Mouse (Mus musculus): Measurements from ENCODE around the gene Map1b. TPM values are rescaled to one million over a fixed set of nuclear protein-coding genes. Genes with fewer than 3 reads are reported as not detected.

Map1b gene
- polyA plus RNA-seq, 1 experiment from 2014 or later: 23.4 TPM

DNA sequence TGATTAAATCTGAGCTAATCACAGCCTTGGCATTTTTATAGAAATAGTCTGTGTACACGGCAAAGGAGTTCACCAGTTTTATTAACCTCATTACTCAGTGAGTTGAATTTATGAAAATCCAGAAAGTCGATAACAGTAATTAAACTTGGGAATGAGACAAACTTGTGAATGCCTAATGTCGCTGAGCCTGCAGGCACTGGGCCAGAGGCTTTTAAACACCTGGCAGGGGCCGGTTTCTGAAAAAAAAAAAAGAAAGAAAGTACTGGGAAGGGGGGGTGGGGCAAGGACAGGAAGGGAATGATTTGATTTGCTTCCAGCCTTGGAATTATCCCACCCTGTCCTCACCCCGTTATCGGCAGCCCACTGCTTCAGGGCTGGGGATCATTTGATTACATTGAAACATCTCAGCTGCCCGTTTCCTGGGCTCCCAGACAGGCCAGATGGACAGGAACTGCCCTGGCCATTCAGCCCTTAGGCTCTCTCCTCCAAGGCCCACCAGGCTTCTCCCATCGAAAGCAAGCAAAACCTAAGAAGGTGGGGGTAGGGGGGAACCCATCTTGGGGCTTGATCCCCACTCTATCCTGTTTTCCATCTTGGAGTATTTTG is 21.7 kb upstream of the Map1b start:
- Histone ChIP-seq H3K9ac (ENCODE audit: low read depth, low read length) (no peak overlapping the region), H3K36me3 (ENCODE audit: insufficient read depth, low read length) (no peaks in the 10 kb centered on the region)
- 18% methylated on average over 8 of the region's 8 CpGs for WGBS

DNA sequence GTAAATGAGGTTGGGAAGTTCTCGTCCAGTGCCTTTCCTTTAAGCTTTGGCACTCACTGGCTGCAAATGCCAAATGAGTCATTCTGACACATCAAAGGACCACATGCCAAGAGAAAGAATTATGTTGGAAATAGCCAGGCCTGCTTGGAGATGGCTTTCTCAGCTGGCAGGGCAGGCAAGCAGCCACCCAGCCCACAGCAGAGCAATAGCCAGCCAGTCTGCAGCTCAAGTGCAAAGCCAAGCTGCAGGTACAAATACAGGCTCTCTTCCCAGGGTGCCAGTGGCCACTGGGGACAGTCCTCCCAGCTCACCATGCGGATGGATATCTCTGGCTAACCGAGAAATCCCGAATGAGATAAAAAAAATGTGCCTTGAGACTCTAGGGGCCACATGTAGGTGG is 12.1 kb upstream of the Map1b start:
- H3K27me3 ChIP-seq (ENCODE audit: insufficient read depth, low read length): no peaks in the 10 kb centered on the region
- DNase-seq (ENCODE audit: low spot score) (no peak), ATAC-seq (replicated peaks; ENCODE audit: low FRiP score, low read depth) (no peak)
- H3K4me1 ChIP-seq (replicated peaks; ENCODE audit: insufficient read depth, low read length): no peaks in the 10 kb centered on the region
- H3K4me2 ChIP-seq (ENCODE audit: low read length): no peak overlapping the region
- no peak overlapping the region for H3K27ac ChIP-seq
- H3K9ac ChIP-seq (ENCODE audit: low read depth, low read length): no peak overlapping the region
- no peak for TF ChIP-seq CTCF (IDR thresholded peaks at IDR 0.05; ENCODE audit: low read depth)
- no peaks in the 10 kb centered on the region for H3K36me3 ChIP-seq (ENCODE audit: insufficient read depth, low read length)
- H3K9me3 ChIP-seq (replicated peaks; ENCODE audit: low read length): no peaks in the 10 kb centered on the region
- no peak overlapping the region for H3K4me3 ChIP-seq (replicated peaks; ENCODE audit: low read depth, low read length)
- WGBS: 59% methylated on average over 4 of the region's 4 CpGs

More for the DNA sequence above, 21.7 kb upstream of the Map1b start:
- Histone ChIP-seq H3K4me2 (ENCODE audit: low read length) (no peak overlapping the region), H3K9me3 (replicated peaks; ENCODE audit: low read length) (no peaks in the 10 kb centered on the region), H3K4me1 (replicated peaks; ENCODE audit: insufficient read depth, low read length) (no peaks in the 10 kb centered on the region), H3K27ac (no peak overlapping the region), H3K4me3 (replicated peaks; ENCODE audit: low read depth, low read length) (no peak overlapping the region), H3K27me3 (ENCODE audit: insufficient read depth, low read length) (no peaks in the 10 kb centered on the region)
- TF ChIP-seq CTCF (IDR thresholded peaks at IDR 0.05; ENCODE audit: low read depth): no peak
- no peak for ATAC-seq (replicated peaks; ENCODE audit: low FRiP score, low read depth)
- DNase-seq (ENCODE audit: low spot score): no peak

DNA sequence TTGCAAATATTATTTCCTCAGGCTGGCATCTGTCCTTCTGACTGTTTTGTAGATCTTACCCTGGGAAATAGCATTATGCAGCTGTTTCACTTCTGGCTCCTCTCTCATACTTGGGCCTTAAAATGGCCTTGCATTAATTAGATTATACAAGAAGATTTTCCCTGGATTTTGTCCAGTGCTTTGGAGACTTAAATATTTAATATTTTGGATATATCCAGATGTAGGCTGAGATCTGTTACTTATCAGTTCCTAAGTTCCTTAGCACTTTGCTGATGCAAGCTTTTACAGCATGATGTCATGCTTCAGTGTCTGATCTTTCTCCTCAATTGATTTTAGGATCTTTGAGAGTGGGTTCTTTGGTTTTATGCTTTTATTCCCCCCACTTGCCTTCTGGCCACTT is 11.6 kb upstream of the Map1b start:
- H3K4me3 ChIP-seq (replicated peaks; ENCODE audit: low read depth, low read length): no peak overlapping the region
- H3K4me1 ChIP-seq (replicated peaks; ENCODE audit: insufficient read depth, low read length): no peaks in the 10 kb centered on the region
- H3K4me2 ChIP-seq (ENCODE audit: low read length): no peak overlapping the region
- H3K27ac ChIP-seq: no peak overlapping the region
- TF ChIP-seq CTCF (IDR thresholded peaks at IDR 0.05; ENCODE audit: low read depth): no peak
- no peak for DNase-seq (ENCODE audit: low spot score)
- H3K9me3 ChIP-seq (replicated peaks; ENCODE audit: low read length): no peaks in the 10 kb centered on the region
- H3K36me3 ChIP-seq (ENCODE audit: insufficient read depth, low read length): no peaks in the 10 kb centered on the region
- H3K9ac ChIP-seq (ENCODE audit: low read depth, low read length): no peak overlapping the region
- H3K27me3 ChIP-seq (ENCODE audit: insufficient read depth, low read length): no peaks in the 10 kb centered on the region
- ATAC-seq (replicated peaks; ENCODE audit: low FRiP score, low read depth): no peak

DNA sequence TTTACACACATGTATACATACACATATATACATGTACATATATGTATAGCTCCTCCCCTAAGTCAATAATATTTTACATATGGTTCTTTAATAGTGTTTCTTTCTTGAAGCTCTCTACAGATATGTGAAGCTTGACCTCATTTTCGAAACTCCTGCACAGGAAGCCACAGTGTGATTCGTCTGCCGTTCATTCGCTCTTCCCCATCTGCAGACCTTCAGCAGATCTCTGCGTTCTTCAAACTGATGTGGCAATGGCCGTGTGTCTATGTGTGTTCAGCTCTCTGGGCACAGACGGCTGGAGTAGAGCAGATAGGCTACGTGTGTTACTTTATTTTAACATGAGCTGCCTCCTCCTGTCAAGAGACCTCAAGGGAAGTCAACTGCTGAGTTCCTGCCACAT is 9.2 kb upstream of the Map1b start:
- Histone ChIP-seq H3K9me3 (replicated peaks; ENCODE audit: low read length) (no peaks in the 10 kb centered on the region), H3K9ac (ENCODE audit: low read depth, low read length) (no peak overlapping the region), H3K36me3 (ENCODE audit: insufficient read depth, low read length) (no peaks in the 10 kb centered on the region), H3K27me3 (ENCODE audit: insufficient read depth, low read length) (no peaks in the 10 kb centered on the region), H3K27ac (no peak overlapping the region), H3K4me2 (ENCODE audit: low read length) (no peak overlapping the region), H3K4me3 (replicated peaks; ENCODE audit: low read depth, low read length) (no peak overlapping the region), H3K4me1 (replicated peaks; ENCODE audit: insufficient read depth, low read length) (no peaks in the 10 kb centered on the region)
- ATAC-seq (replicated peaks; ENCODE audit: low FRiP score, low read depth): no peak
- WGBS: 74% methylated on average over 8 of the region's 8 CpGs
- DNase-seq (ENCODE audit: low spot score): no peak
- TF ChIP-seq CTCF (IDR thresholded peaks at IDR 0.05; ENCODE audit: low read depth): no peak

DNA sequence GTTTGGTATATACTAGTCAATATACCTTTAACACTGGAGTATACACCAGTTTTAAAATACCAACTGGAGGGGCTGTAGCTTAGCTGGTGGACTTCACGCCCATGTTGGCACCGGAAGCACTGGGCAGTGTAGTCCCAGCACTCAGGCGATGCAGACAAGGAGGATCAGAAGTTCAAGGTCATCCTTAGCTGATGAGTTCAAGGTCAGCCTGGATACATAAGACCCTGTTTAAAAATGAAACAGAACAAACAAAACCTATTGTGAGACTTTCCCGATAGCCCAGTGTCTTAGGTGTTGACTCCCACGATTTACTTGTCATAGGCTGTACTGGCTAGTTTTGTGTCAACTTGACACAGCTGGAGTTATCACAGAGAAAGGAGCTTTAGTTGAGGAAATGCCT is 1.5 kb upstream of the Map1b start:
- Histone ChIP-seq H3K27me3 (ENCODE audit: insufficient read depth, low read length) (no peaks in the 10 kb centered on the region), H3K4me3 (replicated peaks; ENCODE audit: low read depth, low read length) (no peak overlapping the region), H3K27ac (no peak overlapping the region), H3K36me3 (ENCODE audit: insufficient read depth, low read length) (no peaks in the 10 kb centered on the region), H3K9me3 (replicated peaks; ENCODE audit: low read length) (no peaks in the 10 kb centered on the region), H3K4me1 (replicated peaks; ENCODE audit: insufficient read depth, low read length) (peaks cover 9% of the 10 kb centered on the region; the same call in 1 of the 2 replicates), H3K4me2 (ENCODE audit: low read length) (no peak overlapping the region), H3K9ac (ENCODE audit: low read depth, low read length) (no peak overlapping the region)
- DNase-seq (ENCODE audit: low spot score) (no peak), ATAC-seq (replicated peaks; ENCODE audit: low FRiP score, low read depth) (no peak)
- 93% methylated on average over 5 of the region's 5 CpGs for WGBS
- no peak for TF ChIP-seq CTCF (IDR thresholded peaks at IDR 0.05; ENCODE audit: low read depth)

DNA sequence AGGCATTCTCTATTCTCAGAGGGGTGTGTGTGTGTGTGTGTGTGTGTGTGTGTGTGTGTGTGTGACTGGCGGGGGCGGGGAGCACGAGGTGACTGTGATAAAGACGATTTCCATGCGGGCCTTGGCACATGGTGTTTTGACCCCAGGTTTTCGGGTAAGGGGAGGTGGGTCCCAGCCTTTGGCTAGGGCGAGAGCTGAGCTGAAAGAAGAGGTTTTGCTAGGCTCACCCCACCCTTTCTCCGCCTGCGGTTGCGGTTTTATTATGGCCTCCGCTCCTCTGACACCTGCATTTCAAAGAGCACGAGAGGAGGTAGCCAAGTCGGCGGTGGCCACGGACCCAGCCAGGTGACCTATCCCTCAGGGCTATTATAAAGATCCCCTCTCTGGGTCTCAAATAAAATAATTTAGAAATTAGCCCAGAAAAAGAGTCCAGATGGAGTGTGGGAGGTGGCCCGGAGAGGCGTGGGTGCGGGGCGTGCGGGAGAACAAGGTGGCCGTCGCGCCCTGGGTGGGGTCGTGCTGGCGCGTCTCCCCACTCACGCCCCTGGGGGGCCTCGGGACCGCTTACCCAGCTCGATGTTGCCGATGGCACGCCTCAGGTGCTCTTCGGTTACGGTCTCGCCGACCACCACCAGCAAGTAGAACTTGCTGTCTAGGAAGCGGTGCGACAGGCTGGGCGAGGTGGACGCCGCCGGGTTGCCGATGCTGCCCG is 448 bp downstream of the Map1b start:
- H3K4me3 ChIP-seq (replicated peaks; ENCODE audit: low read depth, low read length): peak overlapping the region; percentile 60
- peaks cover 9% of the 10 kb centered on the region; the same call in 1 of the 2 replicates for H3K4me1 ChIP-seq (replicated peaks; ENCODE audit: insufficient read depth, low read length)
- H3K27ac ChIP-seq: 0 out of 2 replicates have a peak overlapping the region, but pooled peaks have one; percentile 22
- no peaks in the 10 kb centered on the region for H3K9me3 ChIP-seq (replicated peaks; ENCODE audit: low read length)
- no peak for TF ChIP-seq CTCF (IDR thresholded peaks at IDR 0.05; ENCODE audit: low read depth)
- no peak for DNase-seq (ENCODE audit: low spot score)
- no peaks in the 10 kb centered on the region for H3K27me3 ChIP-seq (ENCODE audit: insufficient read depth, low read length)
- peak; percentile 11 for ATAC-seq (replicated peaks; ENCODE audit: low FRiP score, low read depth)
- no peaks in the 10 kb centered on the region for H3K36me3 ChIP-seq (ENCODE audit: insufficient read depth, low read length)
- H3K4me2 ChIP-seq (ENCODE audit: low read length): peak overlapping the region; percentile 96
- under 1% methylated on average over 44 of the region's 44 CpGs for WGBS
- H3K9ac ChIP-seq (ENCODE audit: low read depth, low read length): peak overlapping the region; percentile 59
